Mouse (Mus musculus): ENCODE data around the gene 1700001K19Rik. TPM values are rescaled to one million over a fixed set of nuclear protein-coding genes. Genes with fewer than 3 reads are reported as not detected.

The 1700001K19Rik gene
- polyA plus RNA-seq (2012; rRNA removed), result not detected in 2 replicates

DNA sequence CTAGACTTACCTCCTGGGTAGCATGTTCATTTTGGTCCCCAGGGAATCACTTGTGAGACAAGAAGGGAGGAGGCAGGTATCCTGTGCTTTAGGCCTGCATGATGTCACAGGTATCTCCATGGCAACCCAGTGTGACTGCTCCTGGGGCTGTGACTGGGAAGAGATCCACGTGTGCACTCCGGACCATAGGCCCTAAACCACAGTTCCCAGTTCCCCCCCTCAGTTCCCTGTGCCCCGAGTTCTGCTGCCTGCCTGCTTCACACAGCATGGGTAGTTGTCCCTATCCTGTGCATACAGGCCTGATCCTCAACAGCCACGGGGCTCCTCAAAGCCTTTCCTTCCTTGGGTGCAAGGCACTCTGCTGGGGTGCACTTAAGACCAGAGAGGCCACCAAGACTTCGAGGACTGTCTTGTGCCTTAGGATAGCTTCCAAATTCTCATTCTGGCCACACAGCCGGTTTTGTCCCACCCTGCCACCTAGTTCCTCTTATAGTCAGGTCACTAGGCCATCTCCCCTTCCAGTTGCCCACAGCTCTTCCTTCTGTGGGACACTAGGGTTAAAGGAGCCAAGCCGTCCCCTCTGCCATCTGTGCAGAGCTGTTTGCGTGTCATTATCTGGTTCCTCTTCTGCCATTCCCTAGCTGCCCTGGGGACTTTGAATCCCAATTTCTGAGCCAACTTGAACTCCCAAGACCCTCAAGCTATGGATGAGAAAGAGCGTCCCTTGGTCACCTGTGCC, at the start of gene 1700001K19Rik:
Gene 1700001K19Rik, minus strand, starts transcription at position 59 of the 739 bp plus-strand sequence.
- DNase-seq, result no peak
- H3K4me3 ChIP-seq (replicated peaks; ENCODE audit: insufficient read depth, low read depth, low read length), result no peak within 1 kb of the TSS
- H3K27ac ChIP-seq (ENCODE audit: insufficient read depth, low read length), result no peak within 1 kb of the TSS
- WGBS, result 57% methylated on average over 9 of the region's 9 CpGs
- no peaks in the 10 kb centered on the region for H3K27me3 ChIP-seq (ENCODE audit: control insufficient read depth, insufficient read depth, low read length)
- TF ChIP-seq POLR2A (IDR thresholded peaks at IDR 0.05; ENCODE audit: borderline replicate concordance, insufficient read depth, low read length) (no peak), CTCF (IDR thresholded peaks at IDR 0.05; ENCODE audit: borderline replicate concordance, insufficient read depth, low read depth, low read length) (no peak)
- H3K4me1 ChIP-seq (ENCODE audit: control insufficient read depth, insufficient read depth, low read length), result no peaks in the 10 kb centered on the region

DNA sequence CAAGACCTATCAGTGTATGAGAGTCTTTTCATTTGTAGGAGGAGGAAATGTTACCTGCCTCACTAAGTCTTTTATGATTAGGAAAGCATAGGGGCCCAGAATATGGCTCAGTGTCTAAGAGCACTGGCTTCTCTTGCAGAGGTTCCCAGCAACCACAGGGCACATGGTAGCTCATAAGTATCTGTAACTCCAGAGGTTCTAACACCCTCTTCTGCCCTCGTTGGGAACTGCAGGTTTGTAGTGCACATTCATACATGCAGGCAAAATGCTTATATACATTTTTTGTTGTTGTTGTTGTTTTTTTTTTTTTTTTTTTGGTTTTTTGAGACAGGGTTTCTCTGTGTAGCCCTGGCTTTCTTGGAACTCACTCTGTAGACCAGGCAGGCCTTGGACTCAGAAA, 44.0 kb upstream of the 1700001K19Rik start:
- no peak for DNase-seq
- Histone ChIP-seq H3K4me1 (ENCODE audit: control insufficient read depth, insufficient read depth, low read length) (no peaks in the 10 kb centered on the region), H3K4me3 (replicated peaks; ENCODE audit: insufficient read depth, low read depth, low read length) (no peak overlapping the region), H3K27me3 (ENCODE audit: control insufficient read depth, insufficient read depth, low read length) (no peaks in the 10 kb centered on the region), H3K27ac (ENCODE audit: insufficient read depth, low read length) (no peak overlapping the region)
- no peak for TF ChIP-seq CTCF (IDR thresholded peaks at IDR 0.05; ENCODE audit: borderline replicate concordance, insufficient read depth, low read depth, low read length)
- TF ChIP-seq POLR2A (IDR thresholded peaks at IDR 0.05; ENCODE audit: borderline replicate concordance, insufficient read depth, low read length), result no peak
- 48% methylated on average over 1 of the region's 1 CpGs for WGBS

GRCm38 (mm10) chr12:110725489-110725888, 43.1 kb upstream of the 1700001K19Rik start:
- Histone ChIP-seq H3K27me3 (ENCODE audit: control insufficient read depth, insufficient read depth, low read length) (no peaks in the 10 kb centered on the region), H3K27ac (ENCODE audit: insufficient read depth, low read length) (no peak overlapping the region), H3K4me1 (ENCODE audit: control insufficient read depth, insufficient read depth, low read length) (no peaks in the 10 kb centered on the region), H3K4me3 (replicated peaks; ENCODE audit: insufficient read depth, low read depth, low read length) (no peak overlapping the region)
- 83% methylated on average over 5 of the region's 5 CpGs for whole genome bisulfite sequencing
- no peak for DNase-seq
- TF ChIP-seq CTCF (IDR thresholded peaks at IDR 0.05; ENCODE audit: borderline replicate concordance, insufficient read depth, low read depth, low read length) (no peak), POLR2A (IDR thresholded peaks at IDR 0.05; ENCODE audit: borderline replicate concordance, insufficient read depth, low read length) (no peak)

GRCm38 (mm10) chr12:110725051-110725450, 42.6 kb upstream of the 1700001K19Rik start:
- H3K27me3 ChIP-seq (ENCODE audit: control insufficient read depth, insufficient read depth, low read length), result no peaks in the 10 kb centered on the region
- no peak for TF ChIP-seq POLR2A (IDR thresholded peaks at IDR 0.05; ENCODE audit: borderline replicate concordance, insufficient read depth, low read length)
- no peak for TF ChIP-seq CTCF (IDR thresholded peaks at IDR 0.05; ENCODE audit: borderline replicate concordance, insufficient read depth, low read depth, low read length)
- no peaks in the 10 kb centered on the region for H3K4me1 ChIP-seq (ENCODE audit: control insufficient read depth, insufficient read depth, low read length)
- no peak overlapping the region for H3K4me3 ChIP-seq (replicated peaks; ENCODE audit: insufficient read depth, low read depth, low read length)
- 93% methylated on average over 5 of the region's 5 CpGs for WGBS
- DNase-seq, result no peak
- H3K27ac ChIP-seq (ENCODE audit: insufficient read depth, low read length), result no peak overlapping the region

DNA sequence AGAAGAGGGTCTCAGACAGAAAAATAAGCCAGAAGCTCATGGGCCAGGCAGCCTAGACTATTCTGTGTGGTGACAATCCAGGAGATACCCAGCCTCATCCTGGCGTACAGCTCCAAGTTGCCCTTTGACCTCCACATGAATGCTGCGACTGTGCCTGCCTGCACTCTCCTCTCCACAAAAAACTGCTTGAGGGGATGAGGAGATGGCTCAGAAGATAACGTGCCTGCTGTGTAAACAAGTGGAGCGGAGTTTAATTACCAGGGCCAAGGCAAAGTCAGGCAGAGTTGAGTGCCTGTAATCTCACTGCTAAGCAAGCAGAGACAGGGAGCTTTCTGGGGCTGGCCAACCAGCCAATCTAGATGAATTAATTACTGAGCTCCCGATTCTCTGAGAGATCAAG, 33.6 kb upstream of the 1700001K19Rik start:
- Histone ChIP-seq H3K4me1 (ENCODE audit: control insufficient read depth, insufficient read depth, low read length) (no peaks in the 10 kb centered on the region; the same call in 1 of the 2 replicates), H3K27ac (ENCODE audit: insufficient read depth, low read length) (no peak overlapping the region), H3K4me3 (replicated peaks; ENCODE audit: insufficient read depth, low read depth, low read length) (no peak overlapping the region), H3K27me3 (ENCODE audit: control insufficient read depth, insufficient read depth, low read length) (no peaks in the 10 kb centered on the region)
- DNase-seq, result no peak
- no peak for TF ChIP-seq CTCF (IDR thresholded peaks at IDR 0.05; ENCODE audit: borderline replicate concordance, insufficient read depth, low read depth, low read length)
- TF ChIP-seq POLR2A (IDR thresholded peaks at IDR 0.05; ENCODE audit: borderline replicate concordance, insufficient read depth, low read length), result no peak
- WGBS, result 34% methylated on average over 5 of the region's 5 CpGs

DNA sequence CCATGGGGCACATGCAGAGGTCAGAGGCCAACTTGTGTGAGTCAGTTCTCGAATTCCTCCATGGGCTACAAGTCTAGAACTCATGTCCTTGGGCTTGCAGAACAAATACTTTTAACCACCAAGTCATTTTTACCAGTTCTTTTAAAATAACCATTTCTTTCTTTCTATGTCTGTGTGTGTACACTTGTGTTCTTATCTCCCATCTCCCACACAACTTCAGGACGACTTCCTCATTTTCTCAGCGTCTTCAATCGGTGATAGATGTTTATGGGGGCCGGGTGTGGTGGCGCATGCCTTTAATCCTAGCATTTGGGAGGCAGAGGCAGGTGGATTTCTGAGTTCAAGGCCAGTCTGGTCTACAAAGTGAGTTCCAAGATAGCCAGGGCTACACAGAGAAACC, 31.8 kb upstream of the 1700001K19Rik start:
- Histone ChIP-seq H3K27ac (ENCODE audit: insufficient read depth, low read length) (no peak overlapping the region), H3K27me3 (ENCODE audit: control insufficient read depth, insufficient read depth, low read length) (no peaks in the 10 kb centered on the region), H3K4me3 (replicated peaks; ENCODE audit: insufficient read depth, low read depth, low read length) (no peak overlapping the region), H3K4me1 (ENCODE audit: control insufficient read depth, insufficient read depth, low read length) (no peaks in the 10 kb centered on the region; the same call in 1 of the 2 replicates)
- WGBS, result 89% methylated on average over 6 of the region's 6 CpGs
- DNase-seq, result no peak
- TF ChIP-seq CTCF (IDR thresholded peaks at IDR 0.05; ENCODE audit: borderline replicate concordance, insufficient read depth, low read depth, low read length) (no peak), POLR2A (IDR thresholded peaks at IDR 0.05; ENCODE audit: borderline replicate concordance, insufficient read depth, low read length) (no peak)

- 94% methylated on average over 6 of the region's 6 CpGs for WGBS
Observed at GRCm38 (mm10) chr12:110713784-110714183, 31.4 kb upstream of the 1700001K19Rik start.

DNA sequence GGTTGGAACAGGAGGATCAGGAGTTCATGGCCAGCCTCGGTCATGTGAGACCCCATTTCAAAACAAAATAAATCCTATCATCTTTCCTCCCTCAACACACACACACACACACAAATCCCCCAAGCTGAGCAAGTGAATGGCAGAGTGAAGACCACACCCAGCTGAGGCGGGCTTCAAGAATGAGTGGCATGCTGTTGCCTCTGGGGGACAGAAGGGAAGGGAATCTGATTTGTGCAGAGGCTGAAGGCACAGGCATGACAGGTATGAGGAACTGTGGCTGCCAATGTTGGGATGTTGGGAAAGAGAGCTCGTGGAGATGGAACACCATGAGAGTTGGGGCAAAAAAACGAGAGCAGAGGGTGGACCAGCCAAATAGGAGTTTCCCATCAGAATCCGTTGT, 28.9 kb upstream of the 1700001K19Rik start:
- H3K27me3 ChIP-seq (ENCODE audit: control insufficient read depth, insufficient read depth, low read length), result no peaks in the 10 kb centered on the region
- DNase-seq, result no peak
- no peak overlapping the region for H3K27ac ChIP-seq (ENCODE audit: insufficient read depth, low read length)
- no peak overlapping the region for H3K4me3 ChIP-seq (replicated peaks; ENCODE audit: insufficient read depth, low read depth, low read length)
- no peaks in the 10 kb centered on the region for H3K4me1 ChIP-seq (ENCODE audit: control insufficient read depth, insufficient read depth, low read length)
- TF ChIP-seq POLR2A (IDR thresholded peaks at IDR 0.05; ENCODE audit: borderline replicate concordance, insufficient read depth, low read length), result no peak
- WGBS, result 68% methylated on average over 5 of the region's 5 CpGs

More at GRCm38 (mm10) chr12:110713784-110714183, 31.4 kb upstream of the 1700001K19Rik start:
- Histone ChIP-seq H3K27me3 (ENCODE audit: control insufficient read depth, insufficient read depth, low read length) (no peaks in the 10 kb centered on the region), H3K4me1 (ENCODE audit: control insufficient read depth, insufficient read depth, low read length) (no peaks in the 10 kb centered on the region; the same call in 1 of the 2 replicates), H3K4me3 (replicated peaks; ENCODE audit: insufficient read depth, low read depth, low read length) (no peak overlapping the region), H3K27ac (ENCODE audit: insufficient read depth, low read length) (no peak overlapping the region)
- DNase-seq, result no peak
- TF ChIP-seq CTCF (IDR thresholded peaks at IDR 0.05; ENCODE audit: borderline replicate concordance, insufficient read depth, low read depth, low read length) (0 out of 2 replicates have a peak, but pooled peaks have one; percentile 4), POLR2A (IDR thresholded peaks at IDR 0.05; ENCODE audit: borderline replicate concordance, insufficient read depth, low read length) (no peak)
